Mouse (Mus musculus) urinary bladder, postnatal 36 days (tissue): ENCODE results near the gene Slc39a8.
A peak's percentile ranks its signal among the peaks of the same experiment; 100 is the strongest.

Experiments
- DNase-seq, 2 experiments: peaks; one replicate each; pipeline ENCODE4 v3.0.0; 2022; ENCODE audit warnings: low spot score in 2 of 2, mixed read lengths in 1 of 2

The Slc39a8 gene

GRCm38 (mm10) chr3:135825016-135825753 lies at the start of gene Slc39a8:
Gene Slc39a8 (plus strand): TSS chr3:135825279.
- peak; percentile 66 to 79 for DNase-seq

- no peak for DNase-seq
Measured at GRCm38 (mm10) chr3:135785065-135785464, 40.0 kb upstream of the Slc39a8 start.

- DNase-seq: no peak
Measured at GRCm38 (mm10) chr3:135796117-135796516, 29.0 kb upstream of the Slc39a8 start.

GRCm38 (mm10) chr3:135798241-135798640 lies 26.8 kb upstream of the Slc39a8 start:
- no peak for DNase-seq

- DNase-seq: no peak
Measured at GRCm38 (mm10) chr3:135798665-135799064, 26.4 kb upstream of the Slc39a8 start.

- no peak for DNase-seq
Measured at GRCm38 (mm10) chr3:135814665-135815064, 10.4 kb upstream of the Slc39a8 start.

- DNase-seq: no peak
Measured at GRCm38 (mm10) chr3:135815973-135816727, 8.9 kb upstream of the Slc39a8 start.

GRCm38 (mm10) chr3:135817124-135817523 lies 8.0 kb upstream of the Slc39a8 start:
- DNase-seq: no peak

- DNase-seq: no peak
Measured at GRCm38 (mm10) chr3:135824436-135824835, 643 bp upstream of the Slc39a8 start.

GRCm38 (mm10) chr3:135825754-135826683 lies 940 bp downstream of the Slc39a8 start:
- DNase-seq: peak; percentile 20 to 34

GRCm38 (mm10) chr3:135826684-135827249 lies 1.7 kb downstream of the Slc39a8 start:
- DNase-seq: no peak

- no peak for DNase-seq
Measured at GRCm38 (mm10) chr3:135828000-135828399, 2.9 kb downstream of the Slc39a8 start.

GRCm38 (mm10) chr3:135832496-135832895 lies 7.4 kb downstream of the Slc39a8 start:
- DNase-seq: no peak

GRCm38 (mm10) chr3:135832907-135833306 lies 7.8 kb downstream of the Slc39a8 start:
- no peak for DNase-seq

- DNase-seq: no peak
Measured at GRCm38 (mm10) chr3:135834988-135835387, 9.9 kb downstream of the Slc39a8 start.

GRCm38 (mm10) chr3:135839535-135839934 lies 14.5 kb downstream of the Slc39a8 start:
- DNase-seq: no peak

- DNase-seq: no peak
Measured at GRCm38 (mm10) chr3:135840185-135840584, 15.1 kb downstream of the Slc39a8 start.

GRCm38 (mm10) chr3:135841716-135842511 lies 16.8 kb downstream of the Slc39a8 start:
- no peak for DNase-seq

- DNase-seq: no peak
Measured at GRCm38 (mm10) chr3:135843181-135843580, 18.1 kb downstream of the Slc39a8 start.

- no peak for DNase-seq
Measured at GRCm38 (mm10) chr3:135843707-135844106, 18.6 kb downstream of the Slc39a8 start.

GRCm38 (mm10) chr3:135844835-135845234 lies 19.8 kb downstream of the Slc39a8 start:
- DNase-seq: no peak
